ENCODE assay signal across 8 mouse cellular contexts in the genomic region with DNA sequence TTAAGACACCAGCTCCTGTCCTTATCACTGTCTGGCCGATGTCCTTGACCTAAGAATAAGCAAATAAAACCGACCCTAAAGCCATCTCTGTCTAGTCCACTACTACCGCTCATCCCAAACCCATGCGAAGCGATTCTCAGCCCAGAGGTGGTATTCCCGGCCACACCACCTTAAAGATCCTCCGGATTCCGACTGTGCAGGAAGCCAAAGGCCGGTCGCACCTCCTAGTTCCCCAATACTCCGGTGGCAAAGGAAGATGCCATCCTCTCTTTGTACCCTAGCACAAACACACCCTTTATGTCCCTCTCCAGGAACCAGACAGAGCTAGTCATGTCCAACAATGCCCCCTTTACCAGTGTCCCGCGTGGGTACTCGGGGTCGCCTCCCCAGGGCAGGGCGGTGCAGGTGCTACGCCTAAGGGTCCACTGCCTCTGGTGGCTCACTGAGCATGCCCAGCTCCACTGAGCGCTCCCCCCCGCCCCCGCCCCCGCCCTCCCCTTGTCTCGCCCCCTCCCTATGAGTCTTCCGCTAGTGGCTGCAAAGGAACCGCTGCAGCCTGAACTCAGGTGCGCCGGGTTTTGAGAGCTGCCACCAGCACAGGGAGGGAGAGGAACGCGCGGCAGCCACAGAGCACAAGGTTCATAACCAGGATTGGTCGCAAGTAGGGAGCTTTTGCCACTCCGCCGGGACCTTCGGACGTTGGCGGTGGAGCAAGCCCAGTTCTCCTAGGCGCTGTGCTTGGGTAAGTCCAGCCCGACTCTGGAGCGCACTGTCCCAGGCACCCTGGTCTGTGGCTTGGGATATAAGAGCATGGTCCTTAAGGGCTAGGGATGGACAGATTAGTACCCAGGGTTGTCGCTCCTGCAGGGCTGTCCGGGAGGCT. TPM values are rescaled to one million over a fixed set of nuclear protein-coding genes. Genes with fewer than 3 reads are reported as not detected.
DNase-seq lines count a peak whose midpoint lies in the region; ATAC-seq and TF ChIP-seq lines count a peak whose summit lies in the region.

TSS of gene Cntn4 (plus strand) at position 512 of the 883 bp plus-strand sequence.

- H3K27ac ChIP-seq in heart, embryonic 16.5 days (ENCODE audit: low read length) = no peak within 1 kb of the TSS
- H3K27ac ChIP-seq in forebrain, embryonic 11.5 days (ENCODE audit: low read depth, low read length) = no peak within 1 kb of the TSS
- H3K27ac ChIP-seq in midbrain, embryonic 11.5 days (ENCODE audit: low read depth, low read length) = no peak within 1 kb of the TSS
- H3K27ac ChIP-seq in stomach, postnatal 0 days (replicated peaks) = no peak within 1 kb of the TSS

- intact Hi-C loops in heart, postnatal 36 days (cut with DNase I) = no loop called here

- H3K4me1 ChIP-seq in heart, embryonic 16.5 days (ENCODE audit: control insufficient read depth, insufficient read depth, low read length) = peaks cover 2% of the 10 kb centered on the region; the same call in 1 of the 2 replicates
- H3K4me1 ChIP-seq in forebrain, embryonic 11.5 days (replicated peaks; ENCODE audit: control insufficient read depth, insufficient read depth, low read length) = no peaks in the 10 kb centered on the region
- peaks cover 4% of the 10 kb centered on the region for H3K4me1 ChIP-seq in midbrain, embryonic 11.5 days (ENCODE audit: control insufficient read depth, insufficient read depth, low read length)
- no peaks in the 10 kb centered on the region for H3K4me1 ChIP-seq in stomach, postnatal 0 days (replicated peaks; ENCODE audit: control insufficient read depth, insufficient read depth)

- no peaks in the 10 kb centered on the region for H3K9me3 ChIP-seq in heart, embryonic 16.5 days (replicated peaks; ENCODE audit: control insufficient read depth, low read length)
- H3K9me3 ChIP-seq in forebrain, embryonic 11.5 days (ENCODE audit: control insufficient read depth, low read length) = no peaks in the 10 kb centered on the region
- H3K9me3 ChIP-seq in midbrain, embryonic 11.5 days (ENCODE audit: control insufficient read depth, low read length) = no peaks in the 10 kb centered on the region
- H3K9me3 ChIP-seq in stomach, postnatal 0 days (ENCODE audit: control insufficient read depth, low read length) = no peaks in the 10 kb centered on the region

- WGBS in heart, embryonic 16.5 days = 3% methylated on average over 39 of the region's 40 CpGs
- 3% methylated on average over 40 of the region's 40 CpGs for WGBS in forebrain, embryonic 11.5 days
- WGBS in midbrain, embryonic 11.5 days = 1% methylated on average over 40 of the region's 40 CpGs
- WGBS in stomach, postnatal 0 days = 2% methylated on average over 38 of the region's 40 CpGs

- no peak for TF ChIP-seq CTCF in brain, embryonic 14.5 days (IDR thresholded peaks at IDR 0.05; ENCODE audit: borderline replicate concordance, extremely low read depth, insufficient read depth, insufficient read length)
- no peak for TF ChIP-seq CTCF in stomach, postnatal 0 days (IDR thresholded peaks at IDR 0.05; ENCODE audit: low read depth)

- peaks cover 33% of the 10 kb centered on the region for H3K27me3 ChIP-seq in heart, embryonic 16.5 days (ENCODE audit: control insufficient read depth, insufficient read depth, low read length)
- peaks cover 29% of the 10 kb centered on the region for H3K27me3 ChIP-seq in forebrain, embryonic 11.5 days (ENCODE audit: control insufficient read depth, insufficient read depth, low read length)
- peaks cover 28% of the 10 kb centered on the region for H3K27me3 ChIP-seq in midbrain, embryonic 11.5 days (ENCODE audit: control insufficient read depth, insufficient read depth, low read length)
- H3K27me3 ChIP-seq in stomach, postnatal 0 days (ENCODE audit: control insufficient read depth, insufficient read depth, low read length) = peaks cover 6% of the 10 kb centered on the region; the same call in 1 of the 2 replicates

- ATAC-seq in heart, embryonic 16.5 days (replicated peaks; ENCODE audit: extremely low read depth, insufficient read depth, low FRiP score) = no peak
- peak; percentile 69 for ATAC-seq in forebrain, embryonic 11.5 days (replicated peaks; ENCODE audit: low FRiP score)
- ATAC-seq in midbrain, embryonic 11.5 days (ENCODE audit: low FRiP score) = peak; percentile 87
- no peak for ATAC-seq in stomach, postnatal 0 days (ENCODE audit: low FRiP score, low TSS enrichment)

- H3K4me3 ChIP-seq in heart, embryonic 16.5 days (ENCODE audit: low read length) = peak within 1 kb of the TSS; percentile 30
- H3K4me3 ChIP-seq in forebrain, embryonic 11.5 days (ENCODE audit: low read depth, low read length) = peak within 1 kb of the TSS; percentile 38
- peak within 1 kb of the TSS; percentile 43 for H3K4me3 ChIP-seq in midbrain, embryonic 11.5 days (ENCODE audit: low read depth, low read length)
- peak within 1 kb of the TSS; percentile 22 for H3K4me3 ChIP-seq in stomach, postnatal 0 days (ENCODE audit: low read depth, low read length)

- no peaks in the 10 kb centered on the region for H3K36me3 ChIP-seq in heart, embryonic 16.5 days (ENCODE audit: control insufficient read depth, insufficient read depth)
- H3K36me3 ChIP-seq in forebrain, embryonic 11.5 days (ENCODE audit: control insufficient read depth, insufficient read depth, low read length) = no peaks in the 10 kb centered on the region
- no peaks in the 10 kb centered on the region for H3K36me3 ChIP-seq in midbrain, embryonic 11.5 days (ENCODE audit: control insufficient read depth, insufficient read depth, low read length)
- no peaks in the 10 kb centered on the region for H3K36me3 ChIP-seq in stomach, postnatal 0 days (ENCODE audit: control insufficient read depth, insufficient read depth, low read length)

- no peak within 1 kb of the TSS for H3K9ac ChIP-seq in heart, embryonic 16.5 days (ENCODE audit: low read length)
- H3K9ac ChIP-seq in forebrain, embryonic 11.5 days (ENCODE audit: low read length) = peak within 1 kb of the TSS; percentile 41
- H3K9ac ChIP-seq in midbrain, embryonic 11.5 days (ENCODE audit: low read length) = peak within 1 kb of the TSS; percentile 48; the same call in 1 of the 2 replicates
- no peak within 1 kb of the TSS; the same call in 1 of the 2 replicates for H3K9ac ChIP-seq in stomach, postnatal 0 days (ENCODE audit: low read length)

- TF ChIP-seq POLR2A in brain, embryonic 14.5 days (IDR thresholded peaks at IDR 0.05; ENCODE audit: borderline replicate concordance, extremely low read depth, insufficient read depth, insufficient read length, poor library complexity, severe bottlenecking) = no peak

- H3K4me2 ChIP-seq in heart, embryonic 16.5 days (ENCODE audit: low read depth, low read length) = peak within 1 kb of the TSS; percentile 50
- H3K4me2 ChIP-seq in forebrain, embryonic 11.5 days (ENCODE audit: low read depth, low read length, severe bottlenecking) = peak within 1 kb of the TSS; percentile 81
- peak within 1 kb of the TSS; percentile 77 for H3K4me2 ChIP-seq in midbrain, embryonic 11.5 days
- peak within 1 kb of the TSS; percentile 46 for H3K4me2 ChIP-seq in stomach, postnatal 0 days (replicated peaks; ENCODE audit: low read depth)

- DNase-seq in heart, postnatal 36 days = no peak
- DNase-seq in brain, embryonic 14.5 days (ENCODE audit: low read depth) = peak; percentile 70
- peak; percentile 66 for DNase-seq in forebrain, embryonic 11.5 days (ENCODE audit: low spot score)
- peak; percentile 42 to 70 for DNase-seq in layer of hippocampus, adult 18-20 months (ENCODE audit: low spot score in 2 of 2)
- DNase-seq in midbrain, embryonic 11.5 days (ENCODE audit: low spot score, missing footprints) = peak; percentile 93
- DNase-seq in stomach, postnatal 0 days (ENCODE audit: low spot score) = peak; percentile 14
- DNase-seq in adrenal gland, adult (ENCODE audit: inconsistent age in 2 of 2, low spot score in 1 of 2) = no peak

- TF ChIP-seq EP300 in stomach, postnatal 0 days (optimal IDR thresholded peaks at IDR 0.05) = no peak

RNA-seq across cellular contexts. Expression of gene Cntn4, which starts in this region (rescaled TPM):
- 0.28 and 0.60 TPM in 2 replicates for polyA plus RNA-seq in heart, embryonic 16.5 days (2015; fragmentation: Nextera tagmentation; extraction: Ambion mirVana)
- not detected for total RNA-seq in heart, postnatal 36 days (2021)
- 3.7 and 9.0 TPM in 2 replicates for polyA plus RNA-seq in brain, embryonic 14.5 days (2012; rRNA removed)
- polyA plus RNA-seq in forebrain, embryonic 11.5 days (2014; fragmentation: Nextera tagmentation; extraction: Ambion mirVana) = 1.5 and 1.6 TPM in 2 replicates
- total RNA-seq in layer of hippocampus, adult 18-20 months (2021) = 10 to 100 TPM; 26.4 to 27.1 TPM
- 1.4 and 2.0 TPM in 2 replicates for polyA plus RNA-seq in midbrain, embryonic 11.5 days (2014; fragmentation: Nextera tagmentation; extraction: Ambion mirVana)
- 0.72 and 1.0 TPM in 2 replicates for polyA plus RNA-seq in stomach, postnatal 0 days (2015; fragmentation: Nextera tagmentation; extraction: Ambion mirVana)

Comparison
In these comparisons a context has a peak if more than half of its experiments do, and no peak if none do; other contexts are left out.
1. RNA of gene Cntn4 (total RNA-seq): 26.4 to 27.1 TPM in layer of hippocampus, adult 18-20 months; not detected in heart, postnatal 36 days; every median in the first group is over 10 times any median in the second.
2. ATAC-seq: peak in forebrain, embryonic 11.5 days (single experiment) and midbrain, embryonic 11.5 days (single experiment); none in heart, embryonic 16.5 days (single experiment) and stomach, postnatal 0 days (single experiment).
3. H3K9ac ChIP-seq: peak in forebrain, embryonic 11.5 days (single experiment) and midbrain, embryonic 11.5 days (single experiment); none in heart, embryonic 16.5 days (single experiment) and stomach, postnatal 0 days (single experiment).
4. DNase-seq: peak in brain, embryonic 14.5 days (single experiment), forebrain, embryonic 11.5 days (single experiment), layer of hippocampus, adult 18-20 months (2 of 2), midbrain, embryonic 11.5 days (single experiment) and stomach, postnatal 0 days (single experiment); none in heart, postnatal 36 days (0 of 2) and adrenal gland, adult (0 of 2).
5. Peak in every context shown above with its lines, with median percentiles within 50 percentile points of each other: H3K4me2 ChIP-seq and H3K4me3 ChIP-seq.